Mouse (Mus musculus): Measurements from ENCODE around the gene Hhipl1. TPM values are rescaled to one million over a fixed set of nuclear protein-coding genes. Genes with fewer than 3 reads are reported as not detected.
A peak's percentile ranks its signal among the peaks of the same experiment; 100 is the strongest.

Hhipl1 gene
- total RNA-seq, 1 experiment from 2014 or later = not detected

DNA sequence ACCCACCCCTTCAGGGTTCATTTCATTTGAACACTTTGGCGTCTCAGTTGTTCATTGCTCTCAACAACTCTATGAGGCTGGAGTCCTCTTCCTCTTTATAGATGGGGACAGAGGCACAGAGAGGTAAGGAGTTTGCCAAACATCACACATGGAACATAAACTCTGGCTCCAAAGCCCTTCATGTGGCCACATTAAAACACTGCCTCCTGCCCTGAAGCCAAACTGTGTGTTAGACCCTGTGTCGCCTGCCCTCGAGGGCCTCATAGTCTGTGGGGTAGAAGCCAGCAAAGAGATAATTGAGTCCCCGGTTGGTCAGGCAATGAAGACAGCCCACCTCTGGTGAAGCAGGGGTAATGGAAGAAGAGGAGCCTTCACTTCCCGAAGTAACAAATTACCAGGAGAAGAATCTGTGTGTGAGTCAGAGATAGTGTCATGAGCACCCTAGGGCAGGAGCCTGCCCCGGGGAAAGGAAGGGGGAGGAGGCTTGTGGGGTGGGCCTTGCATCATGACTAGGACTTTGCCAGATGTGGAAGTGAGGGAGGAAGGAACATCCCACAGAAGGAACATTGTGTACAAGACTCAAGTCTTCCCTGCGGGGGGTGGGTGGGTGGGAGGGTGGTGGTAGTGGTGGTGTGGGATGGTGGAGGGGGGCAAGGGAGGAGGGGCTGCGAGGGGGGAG lies 3.2 kb downstream of the Hhipl1 start:
- ATAC-seq (replicated peaks; ENCODE audit: insufficient number of reproducible peaks, low FRiP score, low TSS enrichment, poor library complexity, severe bottlenecking) = no peak

DNA sequence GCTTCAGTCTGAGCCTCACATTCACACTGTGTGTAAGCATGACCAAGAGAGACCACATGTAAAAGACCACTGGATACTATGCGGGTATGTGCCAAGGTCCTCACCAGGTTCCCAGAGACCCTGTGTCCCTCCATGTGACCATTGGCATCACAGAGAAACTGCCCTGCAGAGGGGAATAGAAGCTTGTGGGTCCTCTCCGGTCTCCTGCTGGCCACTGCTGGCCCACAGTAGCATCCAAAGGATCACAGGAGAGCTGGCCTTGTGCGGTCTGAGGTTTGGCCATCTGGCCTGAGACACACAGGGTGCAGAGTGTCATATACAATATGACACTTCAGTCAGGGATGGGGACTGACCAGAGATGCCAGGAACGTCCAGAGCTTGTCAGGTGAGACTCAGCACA lies 4.0 kb downstream of the Hhipl1 start:
- ATAC-seq (replicated peaks; ENCODE audit: insufficient number of reproducible peaks, low FRiP score, low TSS enrichment, poor library complexity, severe bottlenecking) = no peak

DNA sequence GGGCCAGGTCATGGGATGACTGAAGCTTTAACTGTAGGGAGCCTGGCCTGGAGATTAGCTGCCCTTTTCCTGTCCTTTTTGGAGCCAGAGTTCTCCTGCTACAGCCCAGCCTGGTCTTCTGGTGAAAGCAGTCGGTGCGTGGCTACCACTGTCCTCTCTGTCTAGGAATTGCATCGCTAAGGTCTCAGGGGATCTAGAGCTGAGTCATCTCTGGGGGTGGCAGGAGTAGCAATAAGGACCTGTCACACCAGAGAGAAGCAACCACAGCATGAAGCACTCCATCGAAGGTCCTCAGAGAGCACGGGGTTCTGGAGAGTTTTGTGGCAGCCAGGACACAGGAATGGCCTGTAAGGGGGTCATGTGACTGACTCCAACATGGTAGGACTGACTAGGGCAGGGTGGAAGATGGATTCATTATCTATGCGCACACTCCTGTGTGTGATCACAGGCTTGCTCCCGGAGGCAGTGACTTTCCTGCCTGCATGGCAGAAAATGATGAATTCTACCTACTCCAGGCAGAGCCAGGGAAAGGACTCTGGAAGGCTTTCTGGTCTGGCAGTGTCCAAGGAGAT lies 4.5 kb downstream of the Hhipl1 start:
- no peak for ATAC-seq (replicated peaks; ENCODE audit: insufficient number of reproducible peaks, low FRiP score, low TSS enrichment, poor library complexity, severe bottlenecking)

DNA sequence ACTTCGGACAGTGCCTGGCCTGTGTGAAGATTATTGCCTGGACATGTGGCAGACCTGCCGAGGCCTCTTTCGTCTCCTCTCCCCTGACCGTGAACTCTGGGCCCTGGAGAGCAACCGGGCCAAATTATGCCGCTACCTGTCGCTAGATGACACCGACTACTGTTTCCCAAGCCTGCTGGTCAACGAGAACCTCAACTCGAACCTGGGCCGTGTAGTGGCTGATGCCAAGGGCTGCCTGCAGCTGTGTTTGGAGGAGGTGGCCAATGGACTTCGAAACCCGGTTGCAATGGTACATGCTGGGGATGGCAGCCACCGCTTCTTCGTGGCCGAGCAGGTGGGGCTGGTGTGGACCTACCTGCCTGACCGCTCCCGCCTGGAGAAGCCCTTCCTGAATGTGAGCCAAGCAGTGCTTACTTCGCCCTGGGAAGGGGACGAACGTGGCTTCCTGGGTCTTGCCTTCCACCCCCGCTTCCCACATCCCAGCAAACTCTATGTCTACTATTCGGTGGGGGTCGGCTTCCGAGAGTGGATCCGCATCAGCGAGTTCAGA lies 5.7 kb downstream of the Hhipl1 start:
- no peak for ATAC-seq (replicated peaks; ENCODE audit: insufficient number of reproducible peaks, low FRiP score, low TSS enrichment, poor library complexity, severe bottlenecking)

DNA sequence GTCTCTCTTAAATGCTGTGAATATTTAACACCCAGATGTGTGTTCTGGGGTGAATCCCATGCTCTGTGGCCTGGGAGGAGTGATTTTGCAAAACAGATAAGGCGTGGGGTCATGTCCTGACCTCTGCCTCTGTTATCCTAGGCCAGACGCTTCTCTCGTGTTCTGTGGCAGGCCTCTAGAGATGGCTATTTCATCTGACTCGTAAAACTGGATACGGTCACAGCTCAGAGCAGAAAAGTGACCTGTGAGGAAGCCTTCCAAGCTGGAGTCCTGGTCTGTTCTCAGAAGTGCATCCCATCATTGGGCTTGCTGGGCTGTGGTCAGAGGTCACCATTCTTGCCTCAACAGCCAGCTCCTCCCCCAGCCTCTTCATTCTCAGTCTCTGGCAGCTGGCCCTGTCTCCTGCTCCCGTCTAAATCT lies 6.4 kb downstream of the Hhipl1 start:
- ATAC-seq (replicated peaks; ENCODE audit: insufficient number of reproducible peaks, low FRiP score, low TSS enrichment, poor library complexity, severe bottlenecking) = no peak

DNA sequence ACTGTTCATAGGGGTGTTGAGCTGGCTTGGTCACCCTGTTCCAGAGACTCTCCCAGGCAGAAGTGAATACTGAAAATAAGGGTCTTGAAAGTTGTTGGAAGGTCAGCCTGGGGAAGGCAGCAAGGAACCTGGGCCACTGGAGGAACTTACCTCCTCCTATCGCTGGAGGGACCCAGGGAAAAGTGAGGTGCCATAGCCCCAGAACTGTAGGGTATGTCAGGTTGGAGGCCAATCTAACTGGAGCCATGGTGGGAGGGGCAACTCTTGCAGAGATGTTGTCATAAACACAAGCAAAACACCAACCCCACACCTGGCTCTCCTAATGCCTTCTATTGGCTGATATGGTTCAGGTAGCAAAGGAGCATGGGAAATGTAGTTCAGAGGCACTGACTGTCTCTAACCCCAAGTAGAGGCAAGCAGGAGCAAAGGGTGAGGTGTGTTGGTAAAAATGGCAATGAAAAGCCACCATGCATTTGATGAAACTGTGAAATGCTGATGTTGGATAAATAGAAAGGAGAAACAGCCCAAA lies 7.2 kb downstream of the Hhipl1 start:
- no peak for ATAC-seq (replicated peaks; ENCODE audit: insufficient number of reproducible peaks, low FRiP score, low TSS enrichment, poor library complexity, severe bottlenecking)

DNA sequence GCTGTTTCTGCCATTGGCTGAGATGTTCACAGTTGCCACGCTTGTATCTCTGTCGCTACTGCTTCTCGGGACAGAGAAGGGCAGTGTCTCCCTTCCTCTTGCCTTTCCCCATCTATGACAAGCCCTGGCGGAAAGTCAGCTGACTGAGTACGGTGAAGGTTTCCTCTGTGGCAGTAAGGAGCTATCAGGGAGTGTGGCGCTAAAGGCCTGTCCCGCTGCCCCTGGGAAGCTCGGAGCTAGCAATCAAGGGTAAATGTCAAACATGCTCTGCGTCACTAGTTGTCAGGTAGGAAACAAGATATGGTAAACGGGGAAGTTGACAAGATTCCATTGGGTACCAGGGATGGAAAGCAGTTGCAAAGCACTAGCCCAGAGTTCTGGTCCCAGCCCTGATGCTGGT lies 9.7 kb downstream of the Hhipl1 start:
- no peak for ATAC-seq (replicated peaks; ENCODE audit: insufficient number of reproducible peaks, low FRiP score, low TSS enrichment, poor library complexity, severe bottlenecking)

DNA sequence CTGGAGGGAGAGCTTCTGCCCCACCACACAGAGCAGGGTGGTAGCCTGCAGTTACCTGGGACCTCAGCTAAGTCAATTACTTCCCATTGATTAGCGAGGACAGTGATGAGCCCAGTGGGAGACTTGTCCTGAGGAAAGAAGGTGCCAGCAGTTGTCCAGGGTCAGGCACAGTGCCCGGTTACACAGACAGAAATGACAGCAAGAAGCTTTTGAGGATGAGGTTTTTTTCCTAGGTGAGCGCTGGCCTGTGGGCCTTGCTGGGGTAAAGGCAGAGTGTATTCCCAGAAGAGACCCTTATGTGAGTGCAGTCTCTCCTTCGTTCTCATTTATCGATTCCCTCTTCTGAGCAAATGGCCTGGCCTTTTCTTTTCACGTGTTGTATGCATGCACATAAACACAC lies 10.6 kb downstream of the Hhipl1 start:
- ATAC-seq (replicated peaks; ENCODE audit: insufficient number of reproducible peaks, low FRiP score, low TSS enrichment, poor library complexity, severe bottlenecking) = no peak

DNA sequence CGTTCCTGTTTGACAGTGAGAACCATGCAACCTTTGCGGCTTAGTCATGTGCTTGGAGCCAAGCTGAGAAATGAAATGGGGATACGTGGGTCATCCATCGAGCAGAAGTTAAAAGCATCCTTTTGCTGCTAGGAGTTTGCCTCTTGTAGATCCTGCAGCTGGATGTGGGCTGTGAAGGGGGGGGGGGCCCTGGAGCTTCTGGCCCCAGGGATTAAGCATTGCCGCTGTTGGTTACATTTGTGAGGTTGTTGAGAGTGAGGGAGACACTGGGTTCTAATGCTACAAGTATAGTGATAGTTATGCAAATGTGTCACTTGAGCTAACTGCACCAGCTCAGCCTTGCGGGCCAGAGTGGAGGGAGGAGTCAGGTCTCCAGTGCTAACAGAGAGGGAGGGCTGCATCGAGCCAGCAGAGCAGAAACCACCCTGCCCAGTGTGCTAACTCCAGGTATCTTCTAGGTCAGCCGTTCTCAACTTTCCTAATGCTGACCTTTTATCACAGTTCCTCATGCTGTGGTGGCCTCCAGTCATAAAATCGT lies 11.2 kb downstream of the Hhipl1 start:
- ATAC-seq (replicated peaks; ENCODE audit: insufficient number of reproducible peaks, low FRiP score, low TSS enrichment, poor library complexity, severe bottlenecking) = no peak

DNA sequence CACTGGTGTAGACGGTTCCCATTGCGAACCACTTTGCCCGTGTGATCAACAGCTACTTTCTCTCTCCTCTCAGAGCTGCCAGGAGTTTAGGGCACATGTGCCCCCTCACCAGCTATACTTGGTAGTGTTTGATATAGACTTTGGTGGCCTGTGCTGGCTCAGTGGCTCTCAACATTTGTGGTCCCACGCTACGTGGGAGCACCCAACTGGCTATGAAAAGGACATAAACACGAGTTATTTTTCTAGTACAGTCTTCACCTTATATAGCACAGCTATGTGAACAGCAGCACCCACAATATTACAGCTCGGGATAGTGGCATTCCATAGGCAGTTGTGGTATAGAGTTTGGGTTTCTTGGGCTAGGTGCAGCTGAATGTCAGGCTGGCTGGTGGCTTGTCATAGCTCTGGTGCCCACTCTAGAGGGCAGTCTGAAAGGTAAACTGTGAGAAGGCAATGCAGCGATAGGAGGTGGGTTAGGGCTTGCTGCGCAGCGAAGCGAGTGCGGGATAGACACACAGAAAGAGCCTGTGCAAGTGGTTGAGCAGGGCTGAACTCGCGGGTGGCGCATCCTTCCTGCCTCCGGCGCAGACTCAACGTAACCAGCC lies 11.9 kb downstream of the Hhipl1 start:
- no peak for ATAC-seq (replicated peaks; ENCODE audit: insufficient number of reproducible peaks, low FRiP score, low TSS enrichment, poor library complexity, severe bottlenecking)

DNA sequence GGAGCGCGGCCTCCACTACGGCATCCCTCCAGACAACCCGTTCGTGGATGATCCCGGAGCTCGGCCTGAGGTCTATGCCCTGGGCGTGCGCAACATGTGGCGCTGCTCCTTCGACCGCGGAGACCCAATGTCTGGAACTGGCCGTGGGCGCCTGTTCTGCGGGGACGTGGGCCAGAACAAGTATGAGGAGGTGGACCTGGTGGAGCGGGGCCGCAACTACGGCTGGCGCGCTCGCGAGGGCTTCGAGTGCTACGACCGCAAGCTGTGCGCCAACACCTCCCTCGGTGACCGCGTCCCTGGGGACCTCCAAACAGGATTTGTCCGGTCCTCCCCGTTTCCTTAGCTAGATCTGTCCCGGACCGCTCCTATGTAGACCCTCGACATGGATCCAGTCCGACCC lies 12.4 kb downstream of the Hhipl1 start:
- no peak for ATAC-seq (replicated peaks; ENCODE audit: insufficient number of reproducible peaks, low FRiP score, low TSS enrichment, poor library complexity, severe bottlenecking)

DNA sequence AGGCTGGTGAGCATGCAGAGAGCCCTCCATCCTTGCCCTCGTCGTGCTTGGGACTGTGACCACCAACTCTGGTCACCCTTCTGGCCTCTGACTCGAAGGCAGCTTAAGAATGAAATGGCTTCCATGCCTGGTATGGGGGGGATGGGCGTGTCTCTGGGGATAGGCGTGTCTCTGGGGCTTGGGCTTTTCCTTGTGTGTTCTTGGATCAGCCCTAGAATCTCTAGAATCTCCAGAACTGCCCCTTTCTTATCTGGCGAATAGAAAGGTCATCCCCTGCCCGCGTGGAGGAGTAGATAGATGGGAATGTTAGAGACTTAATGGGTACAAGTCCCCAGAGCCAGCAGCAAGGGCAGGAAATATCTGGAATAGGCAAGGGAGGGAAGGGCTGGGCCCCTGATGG lies 14.0 kb downstream of the Hhipl1 start:
- ATAC-seq (replicated peaks; ENCODE audit: insufficient number of reproducible peaks, low FRiP score, low TSS enrichment, poor library complexity, severe bottlenecking) = no peak

DNA sequence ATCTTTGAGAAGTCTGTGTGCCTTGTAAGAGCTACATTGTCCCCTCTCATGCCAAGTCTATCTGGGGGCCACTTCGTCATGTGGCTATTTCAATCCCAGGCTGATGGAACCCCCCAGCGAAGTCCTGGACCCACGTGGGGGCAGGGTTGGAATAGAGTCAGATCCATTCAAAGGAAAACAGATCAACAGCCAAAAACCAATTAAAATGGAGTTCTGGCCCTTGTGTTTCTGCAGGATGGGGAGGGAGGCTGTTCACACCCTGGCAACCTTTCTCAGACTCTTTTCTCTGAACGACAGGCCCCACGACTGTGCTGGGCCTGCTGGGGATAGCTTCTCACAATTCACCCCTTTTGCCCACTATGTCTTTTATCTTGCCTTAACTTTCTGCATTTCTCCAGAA lies 20.3 kb downstream of the Hhipl1 start:
- no peak for ATAC-seq (replicated peaks; ENCODE audit: insufficient number of reproducible peaks, low FRiP score, low TSS enrichment, poor library complexity, severe bottlenecking)

DNA sequence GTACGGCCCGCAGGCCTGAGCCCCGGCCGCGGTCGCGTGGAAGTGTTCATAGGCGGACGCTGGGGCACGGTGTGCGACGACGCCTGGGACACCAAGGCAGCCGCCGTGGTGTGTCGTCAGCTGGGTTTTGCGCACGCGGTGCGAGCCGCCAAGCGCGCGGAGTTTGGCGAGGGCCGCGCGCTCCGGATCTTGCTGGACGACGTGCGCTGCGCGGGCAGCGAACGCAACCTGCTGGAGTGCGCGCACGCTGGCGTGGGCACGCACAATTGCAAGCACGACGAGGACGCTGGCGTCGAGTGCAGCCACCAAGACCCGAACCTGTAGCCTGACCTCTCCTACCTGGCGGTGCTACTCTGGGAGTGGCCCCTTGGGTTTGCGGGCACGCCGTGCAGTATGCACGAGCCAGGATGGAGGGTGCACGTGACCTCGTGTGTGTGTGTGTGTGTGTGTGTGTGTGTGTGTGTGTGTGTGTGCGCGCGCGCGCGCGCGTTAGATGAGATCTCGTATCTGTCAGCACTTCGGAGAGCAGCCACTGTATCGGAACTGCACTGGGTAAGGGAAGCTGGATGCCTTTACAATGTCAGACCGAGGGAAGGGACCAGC lies 21.9 kb downstream of the Hhipl1 start:
- ATAC-seq (replicated peaks; ENCODE audit: insufficient number of reproducible peaks, low FRiP score, low TSS enrichment, poor library complexity, severe bottlenecking) = no peak

DNA sequence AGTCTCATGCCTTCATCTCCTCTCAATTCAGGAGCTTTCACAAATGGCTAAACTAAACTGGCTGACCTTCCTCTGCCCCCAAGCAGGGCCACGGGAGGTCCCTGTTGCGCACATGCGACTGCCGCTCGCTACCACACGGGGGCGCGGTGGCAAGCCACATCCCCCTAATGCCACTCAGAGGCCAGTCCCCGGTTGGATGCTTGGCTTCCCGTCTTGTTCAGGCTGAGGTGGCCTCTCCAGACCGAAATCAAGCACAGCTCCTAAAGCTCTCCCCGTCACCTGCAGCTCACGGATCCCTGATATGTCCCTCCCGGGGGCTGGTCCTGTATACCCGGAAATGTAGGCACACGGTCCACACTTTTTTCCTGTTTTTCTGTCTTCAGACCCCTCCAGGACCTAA lies 27.0 kb downstream of the Hhipl1 start:
- 0 out of 2 replicates have a peak, but pooled peaks have one; percentile 24 for ATAC-seq (replicated peaks; ENCODE audit: insufficient number of reproducible peaks, low FRiP score, low TSS enrichment, poor library complexity, severe bottlenecking)

DNA sequence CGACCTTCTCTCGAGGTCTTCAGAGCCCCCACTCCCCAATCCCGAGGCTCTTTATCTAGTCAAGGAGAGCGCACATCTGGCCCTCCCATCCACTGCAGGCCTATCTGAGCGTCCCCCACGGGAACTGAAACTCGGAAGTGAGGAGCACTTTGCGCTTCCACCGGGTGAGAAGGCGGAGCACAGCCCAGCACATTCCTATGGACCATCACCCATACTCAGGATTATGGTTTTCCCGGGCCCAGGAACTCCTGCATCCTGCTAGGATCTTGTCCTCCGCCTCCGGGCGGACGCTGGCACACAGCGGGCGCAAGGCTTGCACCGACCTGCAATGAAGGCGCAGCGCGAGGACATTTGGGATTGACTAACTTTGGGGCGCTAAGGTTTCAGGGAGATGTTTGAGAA lies 27.4 kb downstream of the Hhipl1 start:
- no peak for ATAC-seq (replicated peaks; ENCODE audit: insufficient number of reproducible peaks, low FRiP score, low TSS enrichment, poor library complexity, severe bottlenecking)

DNA sequence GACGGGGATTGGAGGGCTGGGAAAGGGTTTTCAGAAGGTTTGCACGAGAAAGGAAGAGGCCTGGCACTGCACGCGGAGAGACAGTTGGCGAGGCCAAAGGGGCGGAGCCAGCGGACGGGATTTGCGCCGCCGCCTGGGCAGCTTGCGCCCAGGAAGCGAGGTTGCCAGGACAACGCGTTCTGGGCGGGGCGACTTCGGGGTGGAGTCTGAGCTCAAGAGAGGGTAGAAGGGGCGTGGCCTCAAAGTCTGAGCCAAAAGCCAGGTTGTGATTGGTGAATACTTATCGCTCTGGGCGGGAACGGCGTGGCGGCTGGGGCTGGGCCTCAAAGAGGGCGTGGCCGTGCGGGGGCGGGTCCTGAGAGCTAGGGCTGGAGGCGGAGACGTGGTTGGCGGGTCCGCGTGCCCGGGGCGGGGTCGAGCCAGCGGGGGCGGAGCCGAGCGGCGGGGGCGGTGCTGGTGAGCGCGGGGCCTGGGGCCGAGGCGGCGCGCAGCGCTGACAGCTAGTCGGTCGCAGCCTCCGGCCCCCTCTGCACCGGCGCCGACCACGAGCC lies 27.9 kb downstream of the Hhipl1 start, which contains the start of gene Cyp46a1:
TSS of gene Cyp46a1 (plus strand) at position 487 of the 551 bp plus-strand sequence.
- ATAC-seq (replicated peaks; ENCODE audit: insufficient number of reproducible peaks, low FRiP score, low TSS enrichment, poor library complexity, severe bottlenecking) = peak; percentile 86

DNA sequence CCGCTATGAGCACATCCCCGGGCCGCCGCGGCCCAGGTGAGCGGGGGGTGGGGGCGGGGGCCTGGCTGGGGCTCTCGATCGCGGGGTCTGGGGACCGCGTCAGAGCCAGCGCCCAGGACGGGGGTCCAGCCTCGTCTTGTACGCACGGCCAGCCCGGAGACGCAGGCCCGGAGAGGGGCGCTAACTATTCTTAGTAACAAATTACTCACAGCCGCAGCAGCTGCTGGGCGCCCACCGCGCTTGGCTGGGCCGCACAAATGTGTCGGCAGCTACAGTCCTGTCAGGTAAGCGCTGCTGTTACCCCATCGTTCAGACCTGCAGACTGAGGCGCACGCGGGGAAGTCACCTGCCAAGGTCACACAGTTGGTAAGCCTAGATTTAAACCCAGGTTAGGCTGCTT lies 28.5 kb downstream of the Hhipl1 start:
- ATAC-seq (replicated peaks; ENCODE audit: insufficient number of reproducible peaks, low FRiP score, low TSS enrichment, poor library complexity, severe bottlenecking) = no peak

Measured in monocyte, adult 5-6 weeks (primary cell).